Mouse (Mus musculus) cerebellum, postnatal 10 days (tissue): ENCODE data around the gene Mboat2.

Experiments
- DNase-seq, 2 experiments: peaks; one replicate each; pipeline ENCODE4 v3.0.0; 2021; ENCODE audit warnings: mixed read lengths in 2 of 2

Mboat2 gene

GRCm38 (mm10) chr12:24907894-24908293 is 77.2 kb downstream of the Mboat2 start:
- no peak for DNase-seq

GRCm38 (mm10) chr12:24909679-24910078 is 79.0 kb downstream of the Mboat2 start:
- no peak for DNase-seq

GRCm38 (mm10) chr12:24912174-24912573 is 81.5 kb downstream of the Mboat2 start:
- DNase-seq: no peak

DNA sequence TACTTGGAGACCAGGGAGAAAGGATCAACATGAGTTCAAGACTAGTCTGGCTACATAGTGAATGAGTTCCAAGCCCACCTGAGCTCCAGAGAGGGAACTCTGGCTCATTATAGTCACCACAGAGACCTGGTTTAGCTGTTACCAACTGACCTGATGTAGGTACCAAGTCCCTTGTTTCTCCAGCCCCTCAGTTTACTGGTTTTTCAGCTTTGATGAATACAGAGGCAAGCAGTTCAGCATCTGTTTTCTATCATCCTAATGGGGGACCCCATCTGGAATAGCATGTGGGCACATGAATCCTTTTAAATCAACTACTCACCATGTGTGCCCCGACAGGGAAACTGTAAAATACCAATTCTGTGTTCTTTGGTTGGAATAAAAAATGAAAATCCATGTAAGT is 82.2 kb downstream of the Mboat2 start:
- DNase-seq: no peak

DNA sequence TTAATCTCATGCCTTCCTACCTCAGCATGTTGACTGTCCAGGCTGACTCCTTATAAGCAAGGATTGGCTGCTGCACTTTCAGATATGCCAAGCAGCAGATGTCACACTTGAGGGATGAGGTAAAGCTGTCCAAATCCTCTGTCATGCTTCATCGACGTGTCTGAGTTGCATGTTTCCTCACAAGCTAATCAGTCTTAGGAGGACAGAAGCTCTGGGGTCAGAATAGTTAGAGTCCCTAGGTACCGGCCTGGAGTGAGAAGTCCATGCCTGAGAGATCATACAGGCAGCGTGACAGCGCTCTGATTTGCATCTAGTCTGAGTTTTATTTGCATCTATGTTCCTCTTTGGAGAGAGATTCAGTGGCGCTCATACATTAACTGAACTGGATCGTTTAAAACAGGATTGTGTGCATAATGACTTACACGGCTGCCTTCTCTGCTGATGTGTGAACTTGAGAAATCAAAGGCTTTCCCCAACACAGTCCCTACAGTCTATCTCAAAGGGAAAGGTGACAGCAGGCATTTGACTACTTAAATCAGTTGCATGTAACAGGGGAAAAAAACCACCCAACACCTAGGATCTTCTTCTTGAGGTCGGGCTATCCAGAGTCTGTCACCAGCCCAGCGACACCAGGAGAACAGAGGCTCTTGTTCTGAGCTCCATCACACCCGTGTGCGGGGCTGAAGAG is 88.0 kb downstream of the Mboat2 start:
- no peak for DNase-seq

DNA sequence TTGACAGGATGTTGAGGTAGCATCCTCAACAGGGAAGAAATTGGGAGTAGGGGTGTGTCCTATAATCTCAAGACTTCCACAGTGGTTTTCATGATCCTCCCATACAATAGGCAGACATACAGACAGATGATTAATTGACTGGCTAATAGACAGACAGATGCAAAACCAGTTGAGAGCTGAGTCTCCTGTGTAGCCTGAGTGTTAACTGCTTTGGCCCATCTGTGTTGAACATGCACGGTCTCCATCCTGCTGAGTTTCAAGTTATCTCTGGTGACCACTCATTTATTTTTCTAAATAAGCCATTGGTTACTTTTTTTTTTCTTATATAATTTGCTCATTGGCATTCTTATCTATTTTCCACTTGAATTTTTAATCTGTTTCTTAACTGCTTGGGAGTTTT is 90.2 kb downstream of the Mboat2 start:
- no peak for DNase-seq

DNA sequence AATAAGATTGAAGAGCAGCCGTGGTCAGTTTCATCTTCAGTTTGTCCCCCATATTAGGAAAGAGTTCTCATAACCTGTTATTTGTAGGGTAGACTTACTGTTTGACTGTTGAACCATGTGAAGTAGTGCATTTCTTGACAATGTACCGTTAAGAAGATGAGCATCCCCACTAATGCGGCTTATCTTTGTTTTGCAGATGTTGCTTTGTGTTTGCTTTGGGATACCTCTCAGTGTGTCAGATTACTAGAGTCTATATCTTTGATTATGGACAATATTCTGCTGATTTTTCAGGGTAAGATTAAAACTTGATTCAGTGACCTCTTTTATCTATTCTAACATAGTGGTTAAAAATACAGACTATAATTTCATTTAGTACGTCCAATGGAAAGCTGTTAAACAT is 93.3 kb downstream of the Mboat2 start:
- DNase-seq: no peak

GRCm38 (mm10) chr12:24925276-24925675 is 94.6 kb downstream of the Mboat2 start:
- no peak for DNase-seq

DNA sequence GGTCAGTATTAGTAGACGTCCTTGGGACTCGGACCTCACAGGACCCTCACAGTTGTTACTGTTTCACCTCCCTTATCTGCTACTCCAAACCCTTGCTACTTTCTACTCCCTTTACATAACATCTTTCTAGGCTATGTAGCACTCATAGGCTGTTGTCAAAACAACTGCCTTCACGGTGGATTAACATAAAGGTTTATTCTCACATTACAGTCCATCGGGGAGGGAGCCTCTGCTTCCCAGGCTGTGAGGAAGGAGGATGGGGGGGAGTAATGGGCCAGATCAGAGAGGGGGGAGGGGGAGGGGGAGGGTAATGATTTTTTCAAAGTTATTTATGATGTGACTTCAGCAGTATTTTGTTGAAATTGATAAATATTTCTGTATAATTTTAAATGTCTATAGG is 95.0 kb downstream of the Mboat2 start:
- no peak for DNase-seq

DNA sequence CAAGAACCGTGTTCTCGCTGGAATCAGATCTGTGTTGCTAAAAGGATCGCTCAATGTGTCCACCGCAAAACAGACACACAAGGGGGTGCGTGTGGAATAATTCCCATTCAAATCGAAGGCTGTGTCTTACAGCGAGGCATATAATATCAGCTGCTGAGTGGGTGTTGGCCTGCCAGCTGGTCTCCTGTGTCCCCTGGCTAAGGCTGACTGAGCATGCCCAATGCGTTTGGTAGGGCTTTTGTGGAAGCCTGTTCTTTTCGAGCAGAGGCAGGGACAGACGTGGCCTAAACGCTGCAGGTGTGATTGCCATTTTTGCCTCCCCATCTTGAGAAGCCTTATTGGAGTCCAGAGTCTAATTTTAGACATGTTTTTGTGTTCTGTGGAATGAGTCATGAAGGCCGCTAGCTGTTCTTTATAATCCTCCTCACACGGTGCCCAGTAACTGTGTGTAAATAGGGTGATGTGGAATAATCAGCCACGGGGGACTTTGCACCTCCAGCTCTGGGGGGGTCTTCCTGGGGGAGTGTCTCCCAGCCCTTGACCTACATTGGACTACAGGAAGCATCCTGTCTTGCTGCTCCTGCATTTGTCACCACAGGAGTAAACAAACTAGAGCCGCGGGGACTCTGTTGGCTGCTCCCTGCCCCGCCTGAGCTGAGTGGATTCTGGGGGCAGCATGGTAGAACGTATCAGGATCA is 97.5 kb downstream of the Mboat2 start:
- peak; percentile 71 to 79 for DNase-seq

GRCm38 (mm10) chr12:24929043-24929442 is 98.4 kb downstream of the Mboat2 start:
- DNase-seq: peak; percentile 68

DNA sequence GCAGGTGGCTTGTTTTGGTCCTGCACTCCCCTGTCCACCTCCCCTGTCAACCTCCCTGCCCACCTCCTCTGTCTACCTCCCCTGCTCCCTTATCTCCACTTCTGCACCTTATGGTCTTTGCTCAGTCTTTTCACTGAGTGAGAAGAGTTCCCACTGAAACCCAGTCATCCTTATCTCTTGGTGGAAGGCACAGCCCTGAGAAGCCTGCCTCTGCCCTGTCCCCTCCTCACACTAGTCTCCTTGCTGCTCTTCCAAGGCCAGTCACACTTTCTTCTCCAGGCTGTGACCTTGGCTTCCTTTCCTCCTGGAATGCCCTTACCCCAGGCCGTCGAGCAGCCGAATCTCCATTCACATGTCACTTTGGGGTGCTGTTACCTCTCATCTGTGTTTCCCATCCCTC is 100.1 kb downstream of the Mboat2 start:
- DNase-seq: no peak

DNA sequence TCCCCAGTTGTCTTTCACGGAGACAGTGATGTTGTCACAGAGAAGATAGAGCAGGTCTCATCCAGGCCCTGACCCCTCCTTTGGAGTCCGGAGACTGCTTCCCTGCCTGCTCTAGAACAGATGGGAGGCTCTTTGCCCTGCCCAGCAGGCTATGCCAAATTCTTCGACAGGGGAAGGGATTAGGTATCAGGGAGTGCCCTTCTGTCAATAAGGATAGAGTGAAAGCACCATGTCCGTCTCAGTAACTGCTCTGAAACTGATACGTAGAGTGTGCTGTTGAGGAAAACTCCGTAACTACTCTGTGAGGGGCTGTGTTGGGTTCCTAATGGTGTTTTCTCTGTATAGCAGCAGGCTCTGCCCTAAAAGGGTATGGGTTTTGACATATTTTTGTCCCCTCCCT is 101.4 kb downstream of the Mboat2 start:
- peak; percentile 28 to 46 for DNase-seq

- no peak for DNase-seq
Observed at GRCm38 (mm10) chr12:24933206-24933775, 102.6 kb downstream of the Mboat2 start.

- DNase-seq: no peak
Observed at GRCm38 (mm10) chr12:24933996-24934395, 103.3 kb downstream of the Mboat2 start.

DNA sequence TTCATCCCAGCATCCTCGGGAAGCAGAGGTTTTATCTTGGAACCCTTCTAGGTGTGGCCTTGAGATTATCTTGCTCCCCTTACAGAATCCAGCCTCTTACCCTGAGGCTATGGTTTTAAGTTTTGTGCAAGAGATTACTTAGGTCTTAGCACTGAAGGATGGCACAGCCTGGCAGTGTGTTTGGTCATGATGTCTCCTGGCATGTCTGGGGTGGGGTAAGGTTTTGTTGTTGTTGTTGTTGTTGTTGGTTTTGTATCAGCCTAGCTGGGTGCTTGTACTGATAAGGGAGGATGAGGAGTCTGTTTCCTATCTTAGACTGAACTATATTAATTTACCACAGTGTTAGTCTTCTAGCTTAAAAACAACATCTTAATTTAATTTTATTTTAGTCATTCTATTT is 105.6 kb downstream of the Mboat2 start:
- DNase-seq: no peak

DNA sequence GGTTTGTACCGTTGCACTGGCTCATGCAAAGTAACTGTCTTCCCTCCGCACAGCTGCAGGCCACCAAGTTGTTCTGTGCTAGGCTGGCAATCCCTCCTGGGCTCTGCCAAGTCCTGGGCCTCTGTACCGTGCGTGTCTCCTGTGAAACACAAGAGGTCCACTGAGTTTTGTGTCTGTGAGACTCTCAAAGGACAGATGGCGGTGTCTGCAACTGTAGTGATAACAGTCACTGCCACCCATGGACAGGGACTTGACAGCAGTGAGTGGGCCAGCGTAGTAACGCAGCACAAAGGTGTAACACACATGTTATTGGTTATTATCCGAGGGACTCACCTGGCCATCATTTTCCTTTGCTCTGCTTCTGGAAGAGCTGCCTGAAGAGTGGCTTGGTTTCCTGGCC is 108.7 kb downstream of the Mboat2 start:
- DNase-seq: no peak

- DNase-seq: no peak
Observed at GRCm38 (mm10) chr12:24942619-24943287, 112.1 kb downstream of the Mboat2 start.

GRCm38 (mm10) chr12:24943427-24943826 is 112.7 kb downstream of the Mboat2 start:
- DNase-seq: no peak

GRCm38 (mm10) chr12:24944597-24944996 is 113.9 kb downstream of the Mboat2 start:
- DNase-seq: no peak

DNA sequence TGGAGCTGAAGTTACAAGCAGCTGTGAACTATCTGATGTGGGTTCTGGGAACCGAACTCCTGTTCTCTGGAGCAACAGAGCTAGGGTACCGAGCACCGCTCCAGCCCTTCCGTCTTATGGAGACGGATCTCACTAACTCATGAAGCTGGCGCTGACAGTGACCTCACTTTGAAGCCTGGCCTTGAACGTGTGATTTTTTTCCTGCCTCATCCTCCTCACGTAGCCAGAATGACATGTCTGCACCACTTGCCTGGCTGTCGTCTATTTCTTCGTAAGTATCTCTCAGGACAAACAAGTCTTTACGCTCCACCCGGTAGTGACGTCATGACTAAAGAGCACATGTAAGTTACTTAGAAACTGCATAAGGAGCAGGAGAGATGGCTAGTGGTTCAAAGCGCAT is 116.4 kb downstream of the Mboat2 start:
- DNase-seq: no peak

- DNase-seq: peak; percentile 75 to 82
Observed at GRCm38 (mm10) chr12:24948344-24948743, 117.7 kb downstream of the Mboat2 start.

GRCm38 (mm10) chr12:24950376-24951046 is 119.8 kb downstream of the Mboat2 start:
- DNase-seq: no peak
